Mouse (Mus musculus) megakaryocyte progenitor cell, adult 5-6 weeks (primary cell): Measurements from ENCODE around the gene Dis3. TPM values are rescaled to one million over a fixed set of nuclear protein-coding genes. Genes with fewer than 3 reads are reported as not detected.
"Not testable (repeated sequence)": the region's sequence is repeated elsewhere in the genome, so short reads cannot be mapped to it uniquely, and the experiment has no call there.

ENCODE experiments used
- ATAC-seq: replicated peaks from 2 replicates; pipeline ENCODE4 v1.8.0; 2016; ENCODE audit warnings: mild to moderate bottlenecking, moderate TSS enrichment, inconsistent platforms; ENCODE audit not compliant: poor library complexity
- total RNA-seq, 2 experiments: library from RNA; stranded (forward) in 1 of 2; stranded (reverse) in 1 of 2; fragments of 157-497, 149-512 nt in 1 of 2; fragments of 200-1000 nt in 1 of 2; gene quantifications; 2 replicates each; pipeline versions ENCODE4 v1.2.3 to v1.2.4; 2015 to 2017

The Dis3 gene
- total RNA-seq, 2 experiments from 2014 or later = 52.3 to 60.2 TPM

DNA sequence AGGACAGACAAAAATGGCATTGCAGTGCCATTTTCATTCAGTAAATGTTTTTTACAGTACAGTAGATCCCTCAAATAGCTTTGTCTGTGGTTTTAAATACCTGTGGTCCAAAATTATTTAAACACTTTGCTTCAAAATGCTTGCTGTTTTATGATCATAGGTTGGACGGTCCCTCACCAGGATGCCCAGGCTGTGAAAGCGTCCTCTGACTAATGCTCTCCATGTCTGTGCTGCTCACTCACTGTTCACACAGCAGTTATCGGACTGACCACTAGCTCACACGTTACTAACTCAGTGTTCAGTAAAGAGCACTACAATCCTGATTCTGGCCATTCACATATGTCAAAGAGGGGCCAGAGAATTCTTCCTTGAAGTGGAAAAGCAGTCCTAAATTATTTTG lies 28.4 kb downstream of the Dis3 start:
- ATAC-seq = no peak

DNA sequence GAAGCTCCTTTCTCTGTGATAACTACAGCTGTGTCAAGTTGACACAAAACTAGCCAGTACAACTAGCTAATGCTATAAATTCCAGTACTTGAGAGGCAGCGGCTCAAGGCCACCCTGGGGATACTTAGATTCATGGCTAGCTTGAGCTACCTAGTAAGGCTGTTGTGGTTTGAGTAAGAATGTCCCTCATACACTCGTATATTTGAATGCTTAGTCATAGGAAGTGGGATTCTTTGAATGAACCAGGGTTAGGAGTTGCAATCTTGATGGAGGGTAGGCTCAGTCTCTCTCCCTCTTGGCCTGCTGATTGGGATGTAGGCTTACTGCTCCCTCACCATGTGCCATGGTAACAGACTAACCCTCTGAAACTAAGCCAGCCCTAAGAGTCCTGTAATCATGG lies 36.5 kb downstream of the Dis3 start:
- ATAC-seq = no peak

DNA sequence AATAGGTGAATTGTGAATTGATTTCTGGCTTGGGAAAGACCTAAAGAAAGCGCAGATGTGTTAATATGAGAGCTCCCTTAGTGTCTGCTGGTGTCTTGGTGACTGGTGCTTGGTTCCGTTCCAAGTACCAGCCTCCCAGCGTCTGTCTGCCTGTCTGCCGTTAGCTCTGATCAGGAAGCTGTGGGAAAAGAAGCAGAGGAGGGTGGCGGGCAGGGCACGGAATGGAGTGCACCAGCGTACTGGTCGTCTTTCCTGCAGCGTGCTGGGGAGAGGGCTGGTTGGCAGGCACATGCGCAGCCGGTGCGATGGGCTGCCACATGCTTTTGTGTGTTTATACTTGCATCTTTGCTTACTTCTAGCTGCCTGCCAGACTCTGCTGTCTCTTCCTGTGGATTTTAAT lies 39.0 kb downstream of the Dis3 start:
- ATAC-seq = peak; percentile 29; the same call in 1 of the 2 replicates

DNA sequence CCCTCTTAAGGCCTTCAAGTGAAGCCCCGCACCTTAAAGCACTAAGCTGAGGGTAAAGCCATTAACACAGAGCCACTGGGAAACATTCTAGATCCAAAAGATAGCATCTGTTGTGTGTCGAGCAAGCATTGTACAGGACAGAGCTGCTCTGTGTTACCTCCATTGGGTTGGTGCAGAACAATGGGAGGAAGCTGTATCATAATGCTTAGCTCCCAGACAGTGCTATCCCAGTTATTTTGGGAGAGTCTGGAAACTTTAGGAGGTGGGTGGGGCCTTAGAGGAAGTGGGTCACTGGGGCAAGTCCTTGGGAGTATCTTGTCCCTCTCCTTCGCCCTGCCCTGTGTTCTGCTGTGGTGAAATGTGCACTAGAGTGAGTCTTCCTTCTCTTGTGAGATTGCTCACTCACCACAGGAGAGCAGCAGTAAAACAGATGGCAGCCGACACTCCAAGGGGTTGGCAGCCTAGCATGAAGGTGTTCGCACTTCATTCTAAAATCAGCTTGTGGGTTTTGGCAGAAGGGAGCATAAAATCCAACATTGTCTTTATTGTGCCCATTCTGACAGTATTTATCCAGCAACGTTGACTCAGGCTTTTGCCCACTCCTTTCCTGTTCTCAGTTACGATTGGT lies 40.5 kb downstream of the Dis3 start:
- no peak for ATAC-seq

DNA sequence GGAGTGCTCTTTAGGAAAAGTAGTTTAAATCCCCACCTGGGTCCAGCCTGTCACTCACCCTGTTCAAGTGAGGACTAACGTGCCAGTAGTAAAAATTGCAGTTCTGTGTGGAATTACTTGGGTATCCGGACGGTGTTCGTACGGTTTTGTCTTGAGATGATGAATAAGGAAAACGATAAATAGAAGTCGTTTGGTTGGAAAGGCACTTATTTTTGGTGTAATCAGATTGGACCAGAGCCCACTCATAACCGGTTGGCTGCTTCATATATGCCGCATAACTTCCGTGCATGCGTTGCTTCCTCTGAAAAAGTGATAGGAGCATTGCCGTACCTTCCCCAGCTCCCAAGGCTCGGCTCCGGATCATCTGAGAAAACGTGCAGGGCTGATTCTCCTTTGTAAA lies 52.8 kb downstream of the Dis3 start:
- peak; percentile 30 for ATAC-seq

DNA sequence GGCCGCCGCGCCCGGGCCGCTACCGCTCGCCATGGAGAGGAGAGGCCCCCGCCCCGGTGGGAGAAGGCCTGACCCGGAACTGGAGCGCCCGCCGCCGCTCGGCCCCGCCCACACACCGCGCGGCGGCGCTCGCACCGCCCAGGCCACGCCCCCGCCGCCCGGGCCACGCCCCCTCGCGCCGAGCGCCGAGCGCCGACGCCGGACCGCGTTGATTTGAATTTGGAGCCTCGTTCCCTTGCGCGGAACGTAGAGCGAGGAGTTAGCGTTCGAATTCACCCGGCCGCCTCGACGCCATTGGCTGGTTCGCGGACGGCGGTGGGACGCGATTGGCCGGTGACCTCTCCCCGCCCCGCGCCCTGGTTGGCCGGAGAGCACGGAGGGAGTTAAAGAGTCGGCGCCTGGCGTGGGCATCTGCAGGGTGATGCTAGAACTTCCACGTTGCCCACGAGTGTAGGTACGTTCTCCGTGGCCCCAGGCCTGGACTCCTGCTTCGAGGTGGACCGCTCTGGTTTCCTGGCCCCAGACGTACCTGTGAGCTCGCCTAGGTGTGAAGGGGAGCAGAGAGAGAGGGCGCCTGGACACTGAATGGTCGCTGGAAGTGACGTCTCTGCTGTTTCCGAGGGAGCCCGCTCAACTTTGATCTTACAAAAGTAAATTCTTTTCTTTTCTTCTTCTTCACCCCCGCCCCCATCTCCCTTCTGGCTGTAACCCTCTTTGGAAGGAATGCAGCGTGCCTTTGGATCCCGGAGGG lies 53.4 kb downstream of the Dis3 start, which contains the start of the genes Mzt1 and Bora:
Gene Mzt1, minus strand, starts transcription at position 104 of the 751 bp plus-strand sequence.
Gene Bora, plus strand, starts transcription at position 192 of the 751 bp plus-strand sequence.
- peak; percentile 74 for ATAC-seq

DNA sequence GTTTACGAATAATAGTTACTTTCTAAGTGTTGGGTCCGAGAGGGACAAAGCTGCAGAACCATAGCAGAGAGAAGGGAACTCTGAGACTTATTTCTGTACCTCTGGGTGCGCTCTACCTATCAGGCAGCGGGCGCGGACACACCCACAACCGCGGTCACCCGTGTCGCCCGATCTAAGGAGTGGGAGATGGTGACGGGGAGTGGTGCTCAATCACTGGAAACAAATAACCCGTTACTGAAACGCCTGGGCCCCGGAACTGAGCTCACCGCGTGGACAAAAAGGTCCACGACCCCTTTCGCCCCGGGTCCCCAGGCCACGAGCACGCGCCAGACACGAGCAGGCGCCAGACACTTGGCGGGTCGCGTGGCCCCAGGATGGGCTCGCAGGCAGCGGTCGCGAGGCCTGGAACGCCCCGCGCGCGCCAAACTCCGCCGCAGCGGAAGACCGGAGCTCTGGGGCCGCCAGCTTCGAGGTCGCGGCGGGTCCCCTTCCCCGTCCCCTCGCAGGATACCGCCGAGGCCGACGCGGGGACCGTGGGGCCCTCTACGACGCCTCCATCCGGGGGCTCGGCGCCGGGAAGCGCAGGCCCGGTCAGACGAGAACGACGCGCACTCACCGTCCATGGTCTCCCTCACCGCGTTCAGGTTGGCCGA lies 54.1 kb downstream of the Dis3 start:
- ATAC-seq = no peak; the same call in 1 of the 2 replicates

DNA sequence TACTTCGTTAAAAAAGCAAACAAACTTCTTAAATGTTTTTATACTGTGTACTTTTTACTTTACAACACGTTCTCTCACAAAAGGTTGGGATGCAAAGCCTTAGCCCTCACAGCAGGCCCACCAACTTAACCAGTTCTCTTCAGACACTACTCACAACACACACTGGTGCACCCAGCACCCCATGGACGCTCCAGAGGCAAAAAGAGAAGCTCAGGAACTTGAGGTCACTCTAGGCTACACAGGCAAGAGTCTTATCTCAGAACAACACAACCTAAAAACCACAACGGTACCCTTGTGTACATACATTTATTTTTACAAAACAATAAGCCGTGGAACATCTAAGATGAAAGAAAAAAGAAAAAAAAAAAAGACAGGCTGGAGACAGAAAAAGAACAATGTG lies 54.9 kb downstream of the Dis3 start:
- ATAC-seq = peak; percentile 32

DNA sequence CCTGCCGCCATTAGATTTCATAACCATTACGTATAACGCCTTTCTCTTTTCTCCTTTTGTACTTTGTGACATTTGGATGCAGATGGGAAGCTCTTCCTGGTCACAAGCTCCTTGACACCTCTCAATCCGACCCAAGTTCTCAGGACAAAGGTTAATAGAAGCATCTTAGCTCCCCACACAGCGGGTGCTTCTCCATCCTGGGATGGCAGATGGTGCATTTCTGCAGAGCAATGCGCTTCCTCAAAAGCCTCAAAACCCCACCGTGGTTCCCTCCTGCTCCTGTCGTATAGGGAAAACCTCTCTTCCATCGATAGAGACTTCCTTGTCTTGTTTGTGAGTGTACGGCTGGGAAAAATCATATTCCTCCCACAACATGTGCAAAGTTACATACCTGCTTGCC lies 55.5 kb downstream of the Dis3 start:
- ATAC-seq = no peak

DNA sequence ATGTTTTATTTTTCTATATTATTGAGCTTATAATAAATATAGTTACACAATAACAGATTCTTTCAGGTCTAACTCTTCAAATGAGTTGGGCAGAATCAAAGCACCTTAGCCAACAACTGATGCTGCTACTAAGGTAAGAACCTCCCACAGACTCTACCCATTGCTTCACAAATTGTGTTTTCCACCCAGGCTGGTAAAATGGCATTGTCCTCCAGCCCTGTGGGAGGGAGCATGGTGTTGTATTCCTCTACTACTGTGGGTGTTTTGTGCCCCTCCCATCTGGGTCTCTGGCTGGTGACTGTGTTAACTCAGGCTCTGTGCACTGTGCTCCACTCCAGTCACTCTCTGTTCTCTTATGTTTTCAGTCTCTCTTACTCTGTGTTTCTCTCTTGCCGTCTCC lies 56.1 kb downstream of the Dis3 start:
- ATAC-seq = no peak

DNA sequence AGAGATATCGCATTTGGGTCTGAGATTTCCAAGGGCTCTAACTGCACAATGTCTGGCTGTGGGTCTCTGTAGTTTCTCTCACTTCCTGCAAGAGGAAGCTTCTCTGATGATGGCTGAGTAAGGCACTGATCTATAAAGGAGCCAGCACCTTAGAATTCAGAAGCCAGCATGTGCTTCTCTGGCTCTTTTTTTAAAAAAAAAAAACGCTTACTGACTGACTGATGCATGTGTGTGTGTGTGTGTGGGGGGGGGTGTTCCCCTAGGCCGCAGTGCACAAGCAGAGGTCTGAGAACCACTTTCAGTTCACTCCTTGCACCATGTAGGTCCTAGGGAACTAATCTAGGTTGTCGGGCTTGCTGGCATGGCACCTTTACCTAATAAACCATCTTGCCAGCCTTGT lies 58.2 kb downstream of the Dis3 start:
- no peak for ATAC-seq

DNA sequence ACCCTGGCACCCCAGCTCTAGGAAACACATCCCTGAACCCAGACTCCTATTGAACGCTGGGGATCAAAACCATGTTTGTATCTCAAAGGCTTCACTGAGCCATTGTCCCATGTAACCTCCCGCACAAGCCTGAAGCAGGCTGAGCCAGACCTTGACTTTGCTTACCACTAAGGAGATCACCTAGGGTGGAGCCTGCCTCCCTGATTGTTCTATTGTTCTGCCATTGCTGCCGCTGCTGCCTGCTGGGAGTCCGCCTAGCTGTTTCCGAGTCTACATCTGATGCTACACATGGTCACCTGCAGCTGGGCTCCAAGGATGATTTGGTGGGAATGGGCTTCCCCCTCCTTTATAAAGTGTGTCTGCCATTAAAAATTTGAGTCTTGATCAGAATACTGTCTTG lies 60.3 kb downstream of the Dis3 start:
- not testable (repeated sequence) for ATAC-seq

DNA sequence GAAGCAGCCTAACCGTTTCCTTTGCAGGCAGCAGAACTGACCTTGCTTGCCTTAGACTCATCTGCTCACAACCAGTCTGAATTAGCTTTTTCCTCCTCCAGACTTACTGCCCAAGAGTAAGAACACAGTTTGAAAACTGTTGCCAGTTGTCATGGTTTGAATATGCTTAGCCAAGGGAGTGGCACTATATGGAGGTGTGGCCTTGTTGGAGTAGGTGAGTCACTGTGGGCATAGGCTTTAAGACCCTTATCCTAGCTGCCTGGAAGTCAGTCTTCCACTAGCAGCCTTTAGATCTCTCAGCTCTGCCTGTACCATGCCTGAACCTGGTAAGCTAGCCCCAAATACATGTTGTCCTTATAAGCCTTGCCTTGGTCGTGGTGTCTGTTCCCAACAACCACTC lies 61.9 kb downstream of the Dis3 start:
- no peak for ATAC-seq

DNA sequence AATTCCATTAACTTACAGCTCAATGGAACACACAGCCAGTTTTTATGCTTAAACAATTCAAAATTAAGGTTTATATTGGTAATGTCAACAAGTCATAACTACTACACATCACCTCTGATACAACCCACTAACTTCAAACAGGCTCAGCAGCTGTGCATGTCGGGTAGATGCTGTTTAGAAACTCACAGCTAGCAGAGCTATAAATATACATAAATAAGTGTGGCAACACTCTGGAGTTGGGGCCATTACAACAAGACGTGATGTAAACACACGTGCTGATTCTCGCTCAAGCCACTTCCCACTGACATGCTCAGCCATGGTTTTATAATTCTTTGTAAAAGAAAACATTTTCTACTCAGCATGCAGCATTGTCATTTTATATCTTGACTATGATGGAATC lies 63.5 kb downstream of the Dis3 start:
- ATAC-seq = no peak

DNA sequence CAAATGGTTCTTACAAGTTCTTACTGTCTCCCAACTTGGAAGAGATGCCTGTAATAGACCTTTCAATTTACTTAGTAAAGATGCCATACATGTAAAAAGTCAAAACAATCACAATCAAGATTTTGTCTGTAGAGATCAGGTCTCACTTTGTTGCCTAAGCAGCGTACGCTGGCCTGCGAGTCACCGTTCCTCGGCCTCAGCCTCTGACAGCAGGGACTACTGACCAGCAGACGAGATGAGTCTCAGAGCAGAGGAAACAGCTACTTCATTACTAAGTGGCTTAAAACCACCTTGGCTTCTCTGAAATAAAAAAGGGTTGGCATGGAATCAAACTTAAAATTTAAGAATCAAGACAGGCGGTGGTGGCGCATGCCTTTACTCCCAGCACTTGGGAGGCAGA lies 64.7 kb downstream of the Dis3 start:
- not testable (repeated sequence) for ATAC-seq

DNA sequence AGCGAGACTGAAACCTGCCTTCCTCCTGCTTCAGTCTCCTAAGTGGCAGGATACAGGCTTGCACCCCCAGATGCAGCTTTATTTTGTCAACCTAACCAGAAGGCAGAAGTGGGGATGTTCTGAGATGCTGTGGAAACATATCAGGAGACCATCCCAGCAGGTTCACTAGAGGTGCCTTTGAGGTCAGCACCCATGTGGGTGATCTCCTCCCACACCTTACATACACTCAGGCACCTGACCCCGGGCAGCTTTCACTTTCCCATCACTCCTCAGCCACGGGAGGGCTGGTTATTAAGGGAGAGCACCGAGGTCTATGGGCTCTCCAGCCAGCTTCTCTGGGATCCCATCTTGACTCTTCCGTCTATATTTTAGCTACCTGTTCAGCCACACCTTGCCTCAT lies 67.0 kb downstream of the Dis3 start:
- ATAC-seq = no peak

DNA sequence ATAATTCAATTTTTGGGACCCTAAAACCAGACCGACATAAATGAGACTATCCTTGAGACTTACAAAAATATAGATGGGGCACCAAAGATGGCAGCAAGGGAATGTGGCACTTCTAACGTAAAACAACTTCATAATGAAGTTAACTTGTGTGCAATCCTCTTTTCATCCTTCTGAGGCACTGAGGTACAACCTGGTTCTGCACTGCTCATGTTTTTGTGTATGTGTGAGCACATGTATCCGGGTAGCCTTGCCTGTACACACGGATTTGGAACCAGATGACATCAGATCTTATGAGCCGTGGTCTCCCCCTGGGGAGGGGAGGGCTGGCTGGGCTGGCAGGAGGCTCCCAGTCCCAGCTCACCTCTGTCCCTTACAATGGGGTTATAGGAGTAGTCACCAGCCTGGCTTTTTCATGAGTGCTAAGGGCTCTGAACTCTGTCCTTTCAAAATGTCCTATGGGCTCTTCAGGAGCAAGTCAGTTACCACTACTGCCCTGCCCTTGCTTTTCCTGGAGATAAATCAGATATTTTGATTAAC lies 68.2 kb downstream of the Dis3 start:
- peak; percentile 27; the same call in 1 of the 2 replicates for ATAC-seq

DNA sequence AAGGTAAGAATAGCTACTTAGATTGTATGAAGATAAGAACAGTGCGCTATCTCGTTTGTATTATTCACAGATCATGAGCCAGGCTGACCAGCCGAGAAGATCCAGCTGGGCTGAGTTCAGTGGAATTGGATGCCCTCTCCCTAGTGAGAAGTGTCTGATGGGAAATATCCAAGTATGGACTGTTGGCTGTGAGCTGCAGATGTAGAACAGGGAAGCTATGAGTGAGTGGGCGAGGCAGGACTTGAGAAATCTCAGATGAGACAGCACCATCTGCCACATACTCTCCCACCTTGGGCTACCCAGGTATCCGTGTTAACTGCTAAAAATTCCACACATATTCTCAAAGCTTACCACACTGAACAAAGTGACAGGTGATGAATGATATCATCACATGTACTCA lies 69.6 kb downstream of the Dis3 start:
- ATAC-seq = no peak
